Mouse (Mus musculus): ENCODE measurements around the gene Man2a1.

DNA sequence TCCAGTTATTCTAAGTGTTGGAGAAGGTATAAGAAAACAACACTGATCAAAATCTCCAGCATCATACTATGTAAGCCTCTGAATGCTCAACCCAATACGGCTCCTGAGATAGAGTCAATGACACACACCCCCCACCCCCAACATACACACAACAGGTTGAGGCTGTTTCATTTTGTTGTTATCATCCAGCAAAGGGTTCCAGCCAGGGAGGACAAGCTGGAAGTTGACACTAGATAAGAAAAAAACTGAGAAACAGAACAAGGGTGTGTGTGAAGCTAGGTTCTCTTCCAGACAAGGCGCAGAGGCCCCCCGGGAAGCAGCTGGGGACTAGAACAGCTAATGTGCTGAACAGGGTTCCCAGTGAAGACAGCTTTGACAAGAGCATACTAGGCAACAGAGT lies 33.0 kb upstream of the Man2a1 start:
- TF ChIP-seq CTCF (IDR thresholded peaks at IDR 0.05; ENCODE audit: borderline replicate concordance, insufficient read depth, low read length): no peak
- no peak for TF ChIP-seq POLR2A (IDR thresholded peaks at IDR 0.05; ENCODE audit: low read depth, low read length)

Measured in embryonic fibroblast, embryonic 13.5 days (primary cell).